Mouse (Mus musculus) small intestine, adult 2 months (tissue): ENCODE results near the gene Ltb.

Experiments used
- CTCF ChIP-seq: fragments of 200-500 bp; IDR thresholded peaks from 2 replicates; pipeline ENCODE4 v1.5.1; 2012; ENCODE audit warnings: low read depth, mild to moderate bottlenecking, control low read depth, inconsistent platforms, low read length, moderate library complexity, mixed read lengths; ENCODE audit not compliant: insufficient replicate concordance, insufficient read length; ENCODE audit errors: extremely low read depth
- POLR2A ChIP-seq: fragments of 200-500 bp; IDR thresholded peaks from 2 replicates; pipeline ENCODE4 v1.6.1; 2012; ENCODE audit warnings: low read depth, mild to moderate bottlenecking, control low read depth, inconsistent platforms, low read length, moderate library complexity

DNA sequence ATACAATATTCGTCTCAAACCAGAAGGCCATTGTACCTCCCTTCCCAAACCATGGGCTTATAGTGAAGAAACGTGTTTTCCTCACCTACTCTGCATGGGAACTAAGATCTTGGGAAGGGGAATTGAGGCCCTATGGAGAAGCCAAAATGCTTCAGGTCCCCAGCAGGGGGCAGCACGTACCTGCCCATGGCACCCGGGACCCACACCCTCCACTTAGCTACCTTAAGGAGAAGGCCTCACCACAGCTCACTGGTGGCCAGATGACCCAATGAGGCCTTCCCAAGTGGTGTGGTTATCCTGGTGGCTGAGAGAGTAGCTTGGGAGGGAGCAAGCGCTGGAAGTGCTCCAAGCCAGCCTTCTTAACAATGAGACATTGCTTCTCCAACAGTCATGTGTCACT lies 15.7 kb upstream of the Ltb start:
- TF ChIP-seq POLR2A (no peak), CTCF (peak; percentile 93)
